Mouse (Mus musculus) frontal cortex, adult (tissue): ENCODE results near the gene Casp14.

Experiments used
- ATAC-seq: cut with Nextera tagmentation; 2 replicates; pipeline ENCODE4 v1.9.2; 2017; ENCODE audit warnings: mild to moderate bottlenecking, moderate library complexity, mixed read lengths; ENCODE audit not compliant: low TSS enrichment

Casp14 gene

GRCm38 (mm10) chr10:78718056-78718455, at the start of gene Casp14:
Gene Casp14 (minus strand): TSS chr10:78718294.
- ATAC-seq: no peak

- no peak for ATAC-seq
These were observed 47.5 kb upstream of the Casp14 start for GRCm38 (mm10) chr10:78765570-78765969.

DNA sequence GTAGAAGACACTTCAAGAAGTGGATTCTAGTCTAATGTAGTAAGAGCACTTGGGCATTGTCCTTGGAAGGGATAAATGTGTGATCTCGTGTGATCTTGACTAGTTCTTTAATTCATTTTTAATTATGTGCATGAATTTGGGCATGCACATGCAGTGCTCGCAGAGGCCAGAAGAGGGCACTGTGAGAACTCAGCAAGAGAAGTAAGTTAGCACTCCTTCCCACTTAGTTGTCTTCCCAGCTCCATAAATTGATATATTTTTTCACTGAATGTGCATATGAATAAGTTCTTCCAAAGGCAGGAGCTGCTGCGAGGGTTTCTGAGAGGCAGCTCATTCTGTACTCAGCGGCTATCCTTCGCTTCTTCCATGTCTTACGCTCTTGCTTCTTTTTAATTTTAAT, 37.9 kb upstream of the Casp14 start:
- ATAC-seq: peak; percentile 71

DNA sequence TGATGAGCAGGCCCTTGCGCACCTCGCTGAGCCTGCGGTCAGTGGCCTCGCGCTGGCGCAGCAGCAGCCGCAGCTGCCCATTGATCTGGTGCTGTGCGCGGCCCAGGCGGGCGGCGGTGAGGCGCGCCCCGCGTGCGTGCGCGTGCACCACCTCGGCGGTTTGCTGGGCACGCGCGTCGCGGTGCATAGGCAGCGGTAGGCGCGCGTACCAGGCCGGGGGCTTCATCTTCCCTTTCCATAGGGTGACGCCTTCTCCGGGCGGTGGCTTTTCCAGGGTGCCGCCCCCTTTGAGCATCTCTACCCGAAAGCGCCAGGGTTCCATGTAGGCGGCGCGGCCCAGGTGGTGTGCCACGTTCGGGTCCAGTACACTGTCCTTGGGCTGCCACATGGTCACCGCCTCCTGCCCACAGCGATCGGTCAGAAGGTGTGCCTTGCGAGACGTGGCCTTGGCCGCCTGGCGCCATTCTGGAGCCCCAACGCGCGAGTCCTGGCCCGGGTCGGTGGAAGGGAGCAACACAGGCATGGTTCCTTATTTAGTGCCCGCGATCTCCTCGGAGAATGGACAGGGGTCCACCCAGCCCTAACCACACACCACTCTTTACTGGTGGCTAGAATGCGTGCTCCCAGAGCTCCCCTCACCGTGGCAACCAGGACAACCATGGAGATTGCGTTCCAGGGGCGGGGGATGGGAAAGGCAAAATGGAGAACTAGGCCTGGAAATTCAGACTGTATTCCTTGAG, 34.5 kb upstream of the Casp14 start, which contains the start of gene Ccdc105:
Gene Ccdc105, minus strand, starts transcription at position 614 of the 740 bp plus-strand sequence.
- peak; percentile 87 for ATAC-seq

DNA sequence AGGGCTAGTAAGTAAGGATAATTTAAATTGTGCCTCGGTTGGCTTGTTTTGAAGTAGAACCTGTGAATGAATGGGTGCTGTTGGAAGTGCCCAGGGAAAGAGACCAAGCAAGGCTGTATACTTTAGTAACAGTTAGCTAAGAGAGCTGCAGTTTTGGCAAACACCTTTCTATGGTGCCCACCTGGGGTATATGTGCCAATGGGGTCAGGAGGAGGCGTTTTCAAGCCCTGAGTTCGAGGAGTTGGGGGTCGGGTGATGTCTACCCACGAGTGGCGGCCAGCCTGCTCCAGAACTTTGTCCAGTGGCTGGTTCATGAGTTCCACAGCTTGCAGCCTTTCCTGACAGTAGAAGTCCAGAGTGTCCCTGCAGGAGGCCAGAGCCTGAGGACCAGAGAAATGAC, 30.9 kb upstream of the Casp14 start:
- ATAC-seq: no peak

- no peak for ATAC-seq
These were observed 30.1 kb upstream of the Casp14 start for GRCm38 (mm10) chr10:78748161-78748560.

GRCm38 (mm10) chr10:78747035-78747721, 29.1 kb upstream of the Casp14 start:
- ATAC-seq: peak; percentile 81

DNA sequence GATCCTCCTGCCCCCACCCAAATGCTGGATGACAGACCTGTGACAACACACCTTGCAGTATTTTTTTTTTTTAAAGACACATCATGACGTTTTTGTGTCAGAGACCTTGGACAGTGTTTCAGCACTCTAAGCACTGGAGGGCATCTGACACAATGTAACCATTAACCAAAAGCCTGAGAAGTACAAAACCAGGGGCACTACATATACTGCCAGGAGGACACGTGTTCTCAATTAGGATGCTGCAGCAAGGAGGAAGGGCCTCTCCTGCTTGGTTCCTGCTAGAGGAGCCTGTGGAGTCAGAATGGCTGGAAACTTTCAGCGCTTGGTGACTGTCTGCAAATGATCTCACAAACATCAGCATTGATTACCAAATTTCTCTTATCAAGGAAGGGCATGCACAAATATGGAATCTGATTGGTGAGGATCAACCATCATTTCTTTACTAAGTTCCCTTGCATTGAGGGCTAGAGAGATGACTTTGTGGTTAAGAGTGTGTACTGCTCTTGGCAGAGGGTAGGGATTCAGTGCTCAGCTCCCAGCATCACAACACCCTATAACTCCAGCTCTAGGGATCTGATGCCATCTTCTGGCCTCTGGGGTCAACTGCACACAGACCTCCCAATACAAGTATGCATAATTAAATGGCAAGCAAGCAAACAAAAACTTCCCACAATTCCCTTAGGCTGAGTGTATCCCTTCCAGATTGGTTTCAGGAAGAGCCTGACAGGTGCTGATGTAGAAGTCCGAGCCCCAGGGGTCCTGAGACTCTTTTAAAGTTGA, 27.5 kb upstream of the Casp14 start:
- no peak for ATAC-seq

GRCm38 (mm10) chr10:78743721-78744120, 25.6 kb upstream of the Casp14 start:
- no peak for ATAC-seq

- ATAC-seq: no peak
These were observed 21.7 kb upstream of the Casp14 start for GRCm38 (mm10) chr10:78739821-78740220.

GRCm38 (mm10) chr10:78727876-78728275, 9.8 kb upstream of the Casp14 start:
- ATAC-seq: no peak

DNA sequence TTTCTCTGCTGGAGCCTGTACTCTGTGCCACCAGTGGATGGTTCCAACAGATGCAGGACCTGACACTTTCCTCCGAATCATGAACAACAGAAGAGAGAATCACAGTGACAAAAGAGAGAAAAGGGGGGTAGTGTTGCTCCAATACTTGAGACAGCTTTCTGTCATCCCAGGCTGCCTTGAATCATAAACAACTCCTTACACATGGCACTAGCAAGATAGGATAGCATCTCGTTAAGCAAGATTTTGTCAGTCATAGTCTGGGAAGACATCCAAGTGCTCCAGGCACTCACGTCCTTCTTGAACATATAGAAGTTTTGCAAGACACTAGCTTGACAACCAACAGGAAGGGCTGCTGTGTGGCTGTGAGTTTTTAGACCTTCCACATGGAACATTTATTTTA, 8.9 kb upstream of the Casp14 start:
- peak; percentile 88 for ATAC-seq

DNA sequence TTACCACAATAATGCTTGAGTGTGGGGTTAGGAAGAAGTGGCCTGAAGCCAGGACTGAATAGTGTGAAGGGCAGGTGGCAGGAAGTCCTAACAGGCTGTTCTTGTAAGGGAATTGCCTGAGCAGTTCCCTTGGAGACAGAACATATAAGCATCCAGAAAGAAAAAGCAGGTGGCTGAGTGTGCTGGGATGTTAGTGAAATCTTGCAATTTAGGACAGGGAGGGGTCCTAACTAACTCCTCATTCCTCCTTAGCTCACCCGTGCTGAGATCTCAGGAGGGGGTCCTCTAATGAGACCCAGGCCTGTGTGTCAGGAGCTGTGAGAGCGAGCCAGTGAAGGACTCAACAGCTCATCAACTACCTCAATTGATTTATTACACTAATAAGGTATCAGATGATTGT, 5.3 kb upstream of the Casp14 start:
- no peak for ATAC-seq

DNA sequence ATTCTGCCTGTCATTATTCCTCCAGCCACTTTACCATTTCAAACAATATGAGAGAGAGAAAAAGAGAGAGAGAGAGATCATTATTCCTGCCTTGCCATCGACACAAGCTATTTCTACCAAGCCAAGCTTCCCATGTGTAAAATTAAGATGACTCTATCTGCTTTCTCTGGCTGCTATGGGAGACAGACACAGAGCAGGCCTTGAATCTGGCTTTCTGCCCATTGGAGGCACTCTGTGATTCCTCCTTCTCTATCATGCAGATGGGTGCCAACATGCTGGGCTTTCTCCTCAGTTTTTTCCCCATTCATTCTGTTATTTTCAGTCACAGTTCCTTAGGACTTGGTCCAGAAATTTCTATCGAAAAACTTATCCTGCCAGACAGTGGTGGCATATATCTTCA, 4.6 kb upstream of the Casp14 start:
- peak; percentile 62; the same call in 1 of the 2 replicates for ATAC-seq

- ATAC-seq: no peak
These were observed 3.9 kb upstream of the Casp14 start for GRCm38 (mm10) chr10:78722036-78722435.

GRCm38 (mm10) chr10:78716231-78716630, 1.9 kb downstream of the Casp14 start:
- ATAC-seq: no peak

- no peak for ATAC-seq
These were observed 2.9 kb downstream of the Casp14 start for GRCm38 (mm10) chr10:78715156-78715555.

DNA sequence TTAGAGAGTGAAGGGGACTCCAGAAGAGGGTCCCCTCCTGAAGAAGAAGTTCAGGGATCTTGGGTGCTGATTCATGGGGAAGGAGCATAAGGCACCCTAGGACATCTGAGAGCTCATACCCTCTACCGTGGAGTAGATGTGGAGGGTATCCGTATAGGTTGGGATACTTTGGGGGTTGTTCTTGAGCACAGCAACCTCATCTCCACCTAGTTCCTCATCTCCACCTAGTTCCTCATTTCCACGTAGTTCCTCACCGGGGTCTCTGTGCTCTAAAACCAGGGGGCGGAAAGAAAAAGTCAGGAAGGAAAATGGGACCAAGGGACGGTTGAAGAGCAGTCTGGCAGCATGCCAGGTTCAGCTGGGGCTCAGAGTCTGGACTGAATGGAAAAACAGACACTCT, 4.0 kb downstream of the Casp14 start:
- no peak for ATAC-seq

DNA sequence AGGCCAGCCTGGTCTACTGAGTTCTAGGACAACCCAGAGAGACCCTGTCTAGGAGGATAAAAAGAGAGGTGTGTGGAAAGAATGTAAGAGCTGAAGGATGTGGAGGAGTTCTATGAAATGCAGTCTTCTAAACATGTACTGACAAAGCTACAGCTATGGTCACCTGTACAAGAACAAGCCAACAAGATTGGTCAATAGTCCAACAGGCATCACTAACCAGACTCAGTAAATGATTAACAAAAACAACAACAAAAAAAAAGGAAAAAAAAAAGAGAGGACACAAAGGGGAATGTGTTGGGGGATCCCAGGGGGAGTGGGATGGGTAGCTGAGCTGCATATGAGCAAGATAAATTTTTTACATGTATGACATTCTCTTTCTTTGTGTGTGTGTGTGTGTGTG, 7.4 kb downstream of the Casp14 start:
- no peak for ATAC-seq

GRCm38 (mm10) chr10:78700881-78701280, 17.2 kb downstream of the Casp14 start:
- no peak for ATAC-seq

DNA sequence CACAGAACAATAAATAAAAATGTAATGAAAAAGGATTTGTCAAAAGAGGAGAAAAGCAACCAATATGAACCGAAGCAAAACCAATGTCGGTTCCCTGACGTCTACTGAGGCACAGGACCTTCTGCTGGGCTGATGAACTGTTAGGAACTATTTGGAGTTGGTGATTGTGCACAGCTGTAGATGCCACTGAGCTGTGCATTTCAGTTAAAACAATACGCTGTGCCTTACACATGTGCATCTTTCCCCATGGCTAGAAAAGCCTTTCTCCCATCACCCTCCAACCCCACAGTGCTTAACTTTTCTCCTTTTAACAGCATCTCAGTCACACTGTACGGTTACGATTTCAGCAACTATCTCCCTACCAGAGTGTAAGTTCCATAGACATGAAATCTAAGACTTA, 28.1 kb downstream of the Casp14 start:
- no peak for ATAC-seq

GRCm38 (mm10) chr10:78686995-78687577, 31.0 kb downstream of the Casp14 start:
- ATAC-seq: no peak
